11 mouse cellular contexts compared by ENCODE assay signal in the genomic region with DNA sequence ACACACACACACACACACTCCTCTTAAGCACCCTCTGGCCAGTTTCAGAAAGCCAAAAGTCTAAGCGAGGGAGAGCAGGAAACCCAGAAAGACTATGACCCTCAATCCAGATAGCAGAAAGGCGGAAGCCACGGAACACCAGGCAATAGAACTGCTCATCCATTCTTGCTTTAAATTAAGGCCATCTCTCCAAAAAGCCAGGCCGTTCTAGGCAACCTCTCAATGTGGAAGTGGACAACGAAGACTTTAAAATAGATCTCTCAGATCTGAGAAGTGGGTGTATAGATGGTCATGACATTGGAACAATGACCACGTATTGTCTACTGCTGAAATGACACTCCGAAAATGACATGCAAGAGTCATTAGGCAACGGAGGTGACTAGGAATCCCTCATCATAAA.
"Had no signal": no experiment of that assay in that cellular context is flagged by ENCODE, and none has a peak within 500 bp of the region (broad histone marks: within the 10 kb centered on the region; RNA-seq: fewer than 3 reads in every experiment).

No protein-coding gene starts in this region.

- H3K27ac ChIP-seq: kidney, embryonic 15.5 days; limb, embryonic 13.5 days; liver, embryonic 14.5 days; midbrain, embryonic 12.5 days had no signal

- H3K4me3 ChIP-seq: kidney, embryonic 15.5 days had no signal

- H3K9me3 ChIP-seq: kidney, embryonic 15.5 days; limb, embryonic 13.5 days; midbrain, embryonic 12.5 days had no signal

- H3K36me3 ChIP-seq: kidney, embryonic 15.5 days; limb, embryonic 13.5 days; midbrain, embryonic 12.5 days had no signal

- DNase-seq: kidney, adult 2 months; kidney, postnatal 14 days; left cerebral cortex, postnatal 4 days; lung, adult 18-20 months; right cerebral cortex, adult 18-20 months; right cerebral cortex, postnatal 25 days; thymus, postnatal 36 days had no signal

- H3K9ac ChIP-seq: kidney, embryonic 15.5 days; limb, embryonic 13.5 days; liver, embryonic 14.5 days; midbrain, embryonic 12.5 days had no signal
